Mouse (Mus musculus) testis, postnatal 14 days (tissue): Measurements from ENCODE around the gene Abhd2.
"Not testable (repeated sequence)": the region's sequence is repeated elsewhere in the genome, so short reads cannot be mapped to it uniquely, and the experiment has no call there.

ENCODE experiments used
- DNase-seq: peaks from one replicate; pipeline ENCODE4 v3.0.0; 2021; ENCODE audit warnings: low spot score

The Abhd2 gene

GRCm38 (mm10) chr7:79266228-79266627, 6.8 kb upstream of the Abhd2 start:
- DNase-seq, result no peak

- DNase-seq, result no peak
These were observed 5.2 kb upstream of the Abhd2 start for GRCm38 (mm10) chr7:79267690-79268388.

DNA sequence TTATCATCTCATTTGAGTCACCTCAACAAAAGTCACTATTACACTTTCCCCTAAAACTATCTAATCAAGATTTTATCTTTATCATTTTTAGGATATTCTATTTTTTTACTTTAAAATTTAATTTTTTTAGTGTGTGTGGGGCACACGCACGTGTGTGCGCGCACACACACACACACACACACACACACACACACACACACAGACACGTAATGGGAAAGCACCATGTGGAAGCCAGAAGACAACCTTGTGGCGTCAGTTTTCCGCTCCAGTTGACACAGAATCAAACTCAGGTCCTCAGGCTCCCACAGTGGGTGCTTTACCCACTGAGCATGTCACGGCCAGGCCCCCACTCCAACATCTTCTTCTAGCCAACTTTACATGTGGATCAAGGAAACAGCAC, 4.1 kb upstream of the Abhd2 start:
- DNase-seq, result no peak

DNA sequence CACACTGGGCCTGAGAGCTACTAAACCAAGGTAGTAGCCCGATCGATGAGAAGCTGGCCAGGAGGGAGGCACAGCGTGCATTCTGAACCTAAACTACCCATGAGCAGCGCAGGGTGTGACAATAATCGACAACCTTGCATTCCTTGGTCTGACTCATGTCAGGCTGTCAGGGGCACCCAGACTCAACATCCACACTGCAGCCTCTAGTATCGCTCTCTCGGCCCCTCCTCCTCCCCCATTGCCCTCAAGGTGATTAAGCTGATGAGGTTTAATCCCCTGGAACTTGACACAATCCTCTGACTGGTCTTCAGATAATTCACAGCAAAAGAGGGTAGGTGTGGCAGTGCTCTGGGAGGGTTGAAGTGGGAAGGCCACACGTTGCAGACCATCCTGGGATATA, 3.6 kb upstream of the Abhd2 start:
- no peak for DNase-seq

DNA sequence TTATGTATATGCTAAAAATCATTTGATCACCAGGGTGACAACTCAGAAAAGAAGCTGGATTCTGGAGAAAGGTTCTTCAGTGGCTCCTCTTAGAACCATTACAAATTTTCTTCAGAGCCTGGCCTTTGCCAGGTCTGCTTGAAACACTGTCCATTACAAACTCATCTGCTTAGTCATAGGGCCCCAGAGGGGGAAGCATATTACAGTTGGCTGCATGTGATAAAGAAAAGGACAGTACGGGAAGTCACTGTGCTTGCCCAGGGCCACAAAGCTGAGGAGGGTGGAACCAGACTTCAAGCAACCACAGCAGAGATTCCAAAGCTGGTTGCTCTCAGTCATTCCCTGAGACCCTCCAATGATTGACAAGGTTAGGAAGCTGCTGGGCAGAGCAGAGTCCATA, 3.1 kb upstream of the Abhd2 start:
- DNase-seq, result no peak

DNA sequence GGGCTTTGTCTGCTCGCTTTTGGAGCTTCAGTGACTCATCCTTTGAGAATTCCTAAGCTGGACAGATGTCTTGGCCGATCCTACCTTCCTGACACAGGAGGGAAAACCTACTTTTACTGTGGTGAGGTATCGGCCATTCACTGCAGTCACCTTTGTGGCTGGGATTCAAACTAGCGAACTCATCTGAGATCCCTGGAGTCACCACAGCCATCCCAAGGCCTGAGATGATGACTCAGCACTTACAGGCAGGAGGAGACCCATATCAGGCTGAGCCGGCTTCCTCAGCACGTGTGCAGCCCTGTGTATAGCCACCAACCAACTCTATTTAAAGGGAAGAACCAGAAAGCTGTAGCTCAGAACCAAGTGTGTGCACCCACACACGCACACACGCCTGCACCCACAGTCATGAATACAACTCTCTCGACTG, 2.0 kb upstream of the Abhd2 start:
- DNase-seq, result no peak

DNA sequence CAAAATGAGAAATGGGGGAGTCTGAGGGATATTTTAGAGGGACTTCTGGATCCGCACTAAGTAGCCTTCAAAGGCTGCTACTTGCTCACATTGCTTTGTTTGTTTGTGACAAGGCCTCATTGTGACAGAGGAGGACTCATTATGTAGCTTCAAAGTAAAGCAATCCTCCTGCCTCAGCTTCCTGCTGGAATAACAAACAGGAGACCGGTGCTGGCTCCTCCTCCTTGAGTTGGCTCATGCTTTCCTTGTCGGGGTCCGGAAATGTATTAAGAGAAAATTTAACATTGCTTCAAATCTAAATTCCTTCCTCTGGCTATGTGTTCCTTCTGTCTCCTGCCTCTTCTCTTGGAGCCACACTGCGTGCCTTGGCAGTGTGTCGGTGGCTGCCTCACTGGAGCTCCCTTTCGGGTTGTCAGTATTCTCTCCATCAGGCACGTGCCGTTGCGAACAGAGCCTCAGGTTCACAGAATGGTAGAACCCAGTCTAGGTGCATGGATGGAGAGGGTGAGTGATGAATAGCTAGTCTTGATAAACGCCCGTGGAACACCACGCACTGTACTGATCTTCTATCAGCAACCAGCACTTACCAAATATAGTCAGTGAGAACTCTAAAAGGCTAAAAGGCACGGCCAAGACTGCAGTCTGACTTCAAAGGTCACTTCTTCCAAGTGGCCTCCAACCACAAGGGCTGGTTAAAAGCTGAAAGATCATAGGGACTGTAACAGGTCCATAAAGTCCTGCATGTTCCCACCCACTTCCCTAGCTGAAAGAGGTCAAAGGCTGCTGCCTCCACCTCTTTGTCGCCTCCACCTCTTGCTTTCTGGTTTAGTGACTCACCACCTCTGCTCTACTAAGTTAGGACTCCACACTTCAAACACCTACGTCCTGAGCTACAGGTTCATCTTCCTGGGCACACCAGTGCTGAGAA, 874 bp upstream of the Abhd2 start:
- no peak for DNase-seq

DNA sequence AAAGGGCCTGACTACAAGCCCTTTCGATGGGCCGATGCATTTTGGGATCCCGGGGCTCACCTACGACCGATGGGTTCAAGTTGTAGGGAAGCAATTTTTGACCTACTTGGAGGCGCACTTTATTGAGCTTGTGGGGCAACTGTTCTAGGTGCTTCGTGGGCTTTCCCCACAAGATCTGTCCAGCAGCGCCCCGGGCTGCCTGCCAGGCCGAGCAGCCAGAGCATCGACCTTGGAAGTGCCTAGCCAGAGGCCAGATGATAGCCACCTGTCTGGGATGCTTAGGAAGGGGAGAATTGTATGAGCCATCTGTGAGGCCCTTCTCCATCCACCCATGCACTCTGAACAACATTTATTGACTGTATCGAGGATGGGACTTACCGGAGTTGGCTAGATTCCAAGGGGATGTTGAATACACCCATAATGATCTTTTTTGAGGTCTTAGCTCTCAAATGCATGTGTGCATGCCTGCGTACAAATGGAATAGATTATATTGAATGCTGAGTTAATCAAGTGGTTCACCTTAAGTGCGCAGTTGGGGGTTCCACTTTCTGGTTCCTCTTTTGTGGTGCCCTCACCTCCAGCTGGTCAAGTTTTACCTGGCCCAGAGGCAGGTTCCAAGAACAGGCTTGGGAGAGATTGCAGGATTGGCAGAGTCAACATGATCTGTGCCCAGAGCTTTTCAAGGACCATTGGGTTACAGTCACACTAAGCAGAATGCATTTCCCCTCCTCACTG, 906 bp downstream of the Abhd2 start:
- peak; percentile 41 for DNase-seq

GRCm38 (mm10) chr7:79274473-79275010, 1.5 kb downstream of the Abhd2 start:
- DNase-seq, result no peak

DNA sequence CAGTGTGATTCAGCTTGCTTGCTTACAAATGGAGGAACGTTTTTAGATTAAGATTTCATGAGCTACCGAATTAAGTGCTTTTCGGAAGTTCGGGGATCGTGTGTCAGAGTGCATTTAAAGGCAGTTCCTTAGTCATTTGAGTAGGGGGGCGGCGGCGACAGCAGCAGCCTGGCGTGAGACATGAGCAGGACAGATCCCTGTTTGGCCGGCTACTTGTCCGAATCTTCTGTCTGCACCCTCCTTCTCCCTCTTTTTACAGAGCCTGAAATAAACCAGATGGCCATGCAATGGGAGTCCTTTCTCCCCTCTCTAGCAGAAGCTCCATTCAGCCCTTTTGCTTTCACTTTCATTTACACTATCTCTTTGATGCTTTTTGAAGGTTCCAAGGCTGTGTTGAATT, 2.3 kb downstream of the Abhd2 start:
- DNase-seq, result no peak

DNA sequence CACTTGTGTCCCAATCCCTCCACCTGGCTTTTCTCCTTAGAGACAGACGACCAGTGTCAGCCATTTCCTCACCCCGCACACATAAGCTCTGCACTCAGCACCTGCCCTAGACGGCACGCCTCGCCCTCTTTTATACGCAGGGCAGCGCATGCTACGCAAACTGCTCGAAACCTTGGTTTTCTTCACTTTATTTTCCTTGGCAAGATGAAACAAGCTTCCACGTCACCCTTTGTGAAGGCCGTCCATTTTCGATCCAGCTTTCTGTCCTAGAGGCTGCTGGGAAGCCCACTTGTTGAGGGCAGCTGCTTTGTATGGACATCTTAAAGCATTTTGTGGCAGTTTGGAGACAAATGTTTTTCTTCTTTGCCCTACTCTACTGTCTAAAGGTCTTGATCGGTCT, 5.4 kb downstream of the Abhd2 start:
- no peak for DNase-seq

GRCm38 (mm10) chr7:79279376-79280029, 6.5 kb downstream of the Abhd2 start:
- peak; percentile 21 for DNase-seq

DNA sequence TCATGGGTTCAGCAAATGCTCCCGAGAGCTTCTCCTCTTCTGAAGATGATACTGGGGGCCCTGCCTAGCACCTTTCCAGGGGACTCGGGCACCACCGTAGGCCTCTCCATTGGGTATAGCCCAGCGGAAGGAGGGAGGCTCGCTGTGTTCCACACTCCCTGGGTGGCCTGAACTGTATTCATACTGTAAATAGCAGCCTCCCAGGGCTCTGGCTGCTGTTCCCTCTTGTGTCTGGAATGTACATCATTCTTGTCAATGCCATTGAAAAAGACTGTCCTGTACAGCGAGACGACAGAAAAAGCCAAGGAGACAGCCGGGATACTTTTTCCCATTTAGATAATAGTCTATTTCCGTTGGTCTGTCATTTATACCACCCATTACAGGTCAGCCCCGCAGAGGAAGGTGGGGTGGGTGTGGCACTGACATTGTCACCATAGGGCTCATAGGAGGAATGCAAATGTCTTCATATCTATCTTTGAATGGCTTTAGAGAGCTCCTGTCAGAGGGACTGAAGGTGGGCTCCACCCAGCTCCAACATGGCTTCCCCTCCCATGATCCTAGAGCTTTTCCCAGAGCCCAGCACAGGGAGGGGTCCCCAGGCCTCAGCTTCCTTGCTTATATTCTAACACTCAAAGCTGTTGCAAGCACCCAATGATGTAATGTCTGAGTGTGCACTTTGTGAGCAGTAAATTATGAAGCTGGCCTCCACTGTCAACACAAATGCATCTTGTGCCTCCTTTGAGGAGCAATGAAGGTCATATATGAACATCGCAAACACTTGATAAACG, 10.1 kb downstream of the Abhd2 start:
- DNase-seq, result no peak

DNA sequence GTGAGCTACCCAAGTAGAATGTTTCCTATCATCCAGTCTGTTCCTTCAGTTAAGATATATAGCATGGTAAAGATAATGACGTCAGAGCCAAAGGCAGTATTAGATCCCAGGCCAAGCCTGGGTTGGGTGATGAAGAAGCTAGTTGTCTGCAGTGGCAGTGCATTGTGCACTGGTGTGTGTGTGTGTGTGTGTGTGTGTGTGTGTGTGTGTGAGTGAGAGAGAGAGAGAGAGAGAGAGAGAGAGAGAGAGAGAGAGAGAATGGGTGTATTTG, 10.6 kb downstream of the Abhd2 start:
- DNase-seq, result not testable (repeated sequence)

DNA sequence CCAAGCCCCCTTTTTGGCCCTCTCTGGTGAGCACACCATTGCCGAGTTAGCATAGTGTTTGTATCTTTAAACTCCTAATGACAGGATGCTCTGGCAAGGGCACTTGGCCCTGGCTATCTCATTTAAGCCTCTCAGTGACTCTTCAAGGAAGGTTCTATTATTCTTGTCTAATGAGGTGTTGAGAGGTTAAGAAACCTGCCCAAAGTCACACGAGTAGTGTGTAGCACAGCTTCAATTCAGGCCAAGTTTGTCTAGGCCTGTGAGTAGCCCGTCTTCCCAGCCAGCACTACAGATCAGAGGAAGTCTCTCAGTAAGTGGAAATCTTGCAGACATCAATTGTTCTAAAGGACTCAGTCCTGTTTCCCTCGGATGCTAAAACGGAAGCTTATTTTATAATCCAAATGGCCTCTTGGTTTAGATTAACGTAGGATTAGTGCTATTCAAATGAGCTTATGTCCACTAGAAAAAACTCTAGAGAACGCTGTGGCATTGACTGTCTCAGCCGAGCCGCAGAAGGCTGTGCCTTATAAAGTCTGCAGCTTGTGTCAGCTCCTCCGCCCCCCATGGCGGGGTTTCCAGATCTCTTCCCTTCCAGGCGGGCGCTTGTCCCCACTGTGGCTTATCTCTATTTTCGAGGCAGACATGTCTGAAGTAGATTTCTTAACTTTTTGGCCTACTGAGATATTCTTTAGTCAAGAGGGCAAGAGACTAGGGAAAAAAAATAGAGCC, 11.3 kb downstream of the Abhd2 start:
- DNase-seq, result no peak

DNA sequence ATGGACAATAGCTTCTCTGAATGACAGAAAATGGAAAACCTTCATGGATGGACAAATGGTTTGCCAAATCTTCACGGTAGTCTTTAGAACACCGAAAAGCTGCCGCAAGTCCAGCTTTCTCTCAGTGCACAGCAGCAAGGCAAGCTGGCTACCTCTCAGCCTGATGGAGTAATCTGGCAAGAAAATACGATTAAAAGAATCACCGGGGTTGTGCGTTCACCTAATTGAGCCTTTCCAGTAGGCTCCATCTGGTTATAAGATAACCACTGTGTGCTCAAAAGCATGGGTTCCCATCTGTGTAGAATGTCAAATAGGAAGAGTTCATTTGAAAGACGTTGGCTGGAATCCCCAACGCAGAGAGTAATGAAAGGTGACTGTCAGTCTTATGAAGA, 11.9 kb downstream of the Abhd2 start:
- no peak for DNase-seq

GRCm38 (mm10) chr7:79285408-79285807, 12.4 kb downstream of the Abhd2 start:
- no peak for DNase-seq

- no peak for DNase-seq
These were observed 14.2 kb downstream of the Abhd2 start for GRCm38 (mm10) chr7:79287226-79287625.

DNA sequence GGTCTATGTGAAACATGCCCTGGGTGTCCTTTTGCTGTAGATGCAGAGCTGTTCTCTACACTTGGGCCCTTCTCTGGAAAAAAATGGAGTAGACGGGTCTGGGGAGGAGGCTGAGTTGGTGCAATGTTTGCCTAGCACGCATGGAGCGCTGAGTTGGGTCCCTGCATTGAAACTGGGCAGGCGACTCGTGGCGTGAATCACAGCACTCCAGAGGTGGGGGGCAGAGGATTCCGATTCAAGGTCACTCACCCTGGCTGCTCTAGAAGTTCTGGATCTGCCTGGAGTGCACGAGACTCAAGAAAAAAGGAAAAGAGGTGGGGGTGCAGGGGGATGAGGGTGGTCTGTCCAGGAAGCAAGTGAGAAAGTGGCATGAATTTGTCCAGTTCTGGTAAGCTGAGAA, 14.9 kb downstream of the Abhd2 start:
- no peak for DNase-seq

- no peak for DNase-seq
These were observed 15.4 kb downstream of the Abhd2 start for GRCm38 (mm10) chr7:79288422-79288821.
